Mouse (Mus musculus) left cerebral cortex, postnatal 10 days (tissue): ENCODE results near the gene Dcaf6. TPM values are rescaled to one million over a fixed set of nuclear protein-coding genes. Genes with fewer than 3 reads are reported as not detected.

Experiments
- DNase-seq, 2 experiments: peaks; one replicate each; pipeline ENCODE4 v3.0.0; 2021 to 2022; ENCODE audit warnings: low spot score in 2 of 2, mixed read lengths in 1 of 2; ENCODE audit errors: extremely low spot score in 1 of 2
- intact Hi-C: fragments of 180-260 bp; cut with DNase I; formaldehyde crosslinking; loops from one replicate; pipeline ENCODE4 v1.15.1; 2025
- total RNA-seq, 2 experiments: library from RNA; stranded (reverse); gene quantifications; 2 replicates each; pipeline ENCODE4 v1.2.3; 2021

The Dcaf6 gene
- total RNA-seq, 2 experiments from 2014 or later = 89.1 to 90.6 TPM

DNA sequence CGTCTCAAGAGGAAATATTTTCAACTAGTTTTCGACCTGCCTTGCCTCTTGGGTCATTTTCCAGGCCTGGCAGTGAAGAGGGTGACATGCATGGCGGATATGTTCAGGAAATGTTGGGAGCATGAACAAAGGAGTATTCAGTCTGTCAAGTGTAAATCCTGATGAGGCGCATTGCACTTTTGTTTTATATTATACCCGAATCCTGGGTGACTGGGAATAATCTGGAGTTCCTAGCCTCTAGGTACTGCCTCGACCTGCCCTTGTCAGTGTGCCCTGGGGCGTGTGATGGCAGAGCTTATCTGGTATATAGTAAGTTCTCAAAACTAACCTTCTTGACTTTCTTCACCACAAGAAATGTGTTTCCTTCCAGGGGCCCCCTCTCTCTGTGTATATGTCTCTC lies 176.2 kb downstream of the Dcaf6 start:
- intact Hi-C loops = no loop called here
- DNase-seq = no peak

DNA sequence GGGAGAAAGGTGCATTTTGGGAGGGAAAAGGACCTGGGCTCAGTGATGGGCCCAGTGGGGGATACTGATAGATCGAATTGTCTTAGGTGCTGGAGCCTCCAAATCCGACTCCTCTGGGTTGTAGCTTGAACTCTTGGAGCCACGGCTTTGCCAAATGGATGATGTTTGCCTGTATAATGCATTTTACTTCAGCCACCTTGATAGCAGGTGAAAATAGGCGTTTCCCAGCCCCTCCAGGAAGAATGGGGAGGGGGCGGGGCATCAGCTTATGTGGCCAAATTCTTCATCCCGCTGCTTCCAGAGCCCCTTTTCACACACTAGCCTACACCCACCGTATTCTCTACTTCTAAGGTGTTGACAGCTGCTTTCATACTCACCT lies 177.3 kb downstream of the Dcaf6 start:
- intact Hi-C loops = loop anchor here (2.0 kb wide), 1 partner anchor 46 kb away; the partner anchor contains the start of gene Tiprl
- no peak for DNase-seq

DNA sequence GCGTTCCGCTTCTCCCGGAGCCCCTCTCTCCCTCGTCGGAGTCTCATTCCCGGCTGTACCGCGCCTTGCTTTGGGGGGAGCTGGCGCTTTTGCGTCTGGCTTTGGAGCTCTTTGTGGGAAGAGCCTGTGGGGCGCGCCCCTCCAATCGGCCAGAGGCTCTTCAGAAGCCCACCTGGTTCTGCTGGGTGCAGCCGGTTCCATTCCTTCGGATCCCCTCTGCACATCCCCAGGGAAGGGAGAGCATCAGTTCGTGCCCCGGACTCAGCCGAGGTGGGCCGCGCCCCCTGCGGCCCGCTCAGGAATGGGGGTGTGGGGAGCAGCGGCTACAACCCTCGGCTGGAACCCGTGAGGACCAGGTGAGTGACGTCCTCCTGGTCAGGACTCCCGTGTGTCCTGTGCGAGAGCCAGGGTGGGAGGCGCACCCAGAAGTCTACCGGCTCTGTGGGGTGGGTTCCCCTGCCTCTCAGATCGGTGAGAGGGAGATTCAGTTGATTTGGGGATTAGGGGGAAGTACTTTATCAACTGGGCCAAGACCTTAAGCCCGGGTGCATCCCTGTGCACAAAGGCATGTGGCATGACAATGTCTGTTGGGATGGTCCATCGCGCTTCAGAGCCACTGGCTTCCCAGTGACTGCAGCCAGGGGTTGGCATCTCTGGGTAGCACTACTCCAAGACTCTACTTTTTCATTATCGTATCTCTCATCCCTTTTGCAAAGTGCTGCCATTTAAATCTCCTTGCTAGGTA lies 177.9 kb downstream of the Dcaf6 start:
- peak in 1 of 2 experiments; percentile 31 for DNase-seq
- intact Hi-C loops = loop anchor here (2.0 kb wide), 1 partner anchor 46 kb away; the partner anchor contains the start of gene Tiprl

DNA sequence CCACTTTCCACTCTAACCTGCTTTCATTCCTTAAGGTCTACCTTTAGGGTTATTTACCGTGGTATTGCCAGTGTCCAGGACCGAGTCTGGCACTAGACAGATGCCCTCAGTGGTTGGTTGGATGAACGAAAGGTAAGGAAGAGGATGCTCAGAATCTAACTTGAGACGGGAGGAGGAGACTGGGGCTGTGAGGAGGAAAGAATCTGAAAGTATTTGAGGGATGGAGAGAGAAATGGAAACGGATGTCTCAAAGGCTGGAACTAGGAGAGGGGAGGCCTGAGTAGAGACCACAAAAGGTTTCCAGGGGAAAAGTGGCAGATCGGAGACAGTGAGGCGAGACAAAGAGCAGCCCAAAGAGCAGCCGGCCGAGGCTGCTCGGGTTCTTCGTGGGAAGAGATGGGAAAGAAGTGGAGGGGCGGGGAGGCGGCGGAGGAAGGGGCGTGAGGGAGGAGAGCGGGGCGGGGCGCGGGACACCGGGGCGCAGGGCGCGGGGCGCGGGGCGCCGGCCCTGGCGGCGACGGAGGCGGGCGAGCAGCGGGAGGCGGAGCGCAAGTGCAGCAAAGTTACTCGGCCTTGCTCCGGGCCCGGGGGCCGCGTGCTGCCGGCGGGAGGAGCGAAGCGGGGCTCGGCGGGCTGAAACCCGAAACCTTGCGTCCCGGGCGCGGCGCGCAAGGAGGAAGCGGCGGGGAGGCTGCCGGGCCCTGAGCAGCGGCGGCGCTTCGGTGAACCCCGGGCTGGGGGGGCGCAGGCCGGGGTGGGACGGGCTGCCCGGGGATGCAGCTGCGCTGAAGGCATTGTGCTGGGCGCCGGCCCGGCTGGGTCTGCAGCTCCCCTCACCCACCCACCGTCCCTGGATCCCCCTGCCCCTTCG lies 178.7 kb downstream of the Dcaf6 start:
- peak in 1 of 2 experiments; percentile 70 for DNase-seq
- intact Hi-C loops = loop anchor here (2.0 kb wide), 1 partner anchor 45 kb away; the partner anchor contains the start of gene Tiprl

DNA sequence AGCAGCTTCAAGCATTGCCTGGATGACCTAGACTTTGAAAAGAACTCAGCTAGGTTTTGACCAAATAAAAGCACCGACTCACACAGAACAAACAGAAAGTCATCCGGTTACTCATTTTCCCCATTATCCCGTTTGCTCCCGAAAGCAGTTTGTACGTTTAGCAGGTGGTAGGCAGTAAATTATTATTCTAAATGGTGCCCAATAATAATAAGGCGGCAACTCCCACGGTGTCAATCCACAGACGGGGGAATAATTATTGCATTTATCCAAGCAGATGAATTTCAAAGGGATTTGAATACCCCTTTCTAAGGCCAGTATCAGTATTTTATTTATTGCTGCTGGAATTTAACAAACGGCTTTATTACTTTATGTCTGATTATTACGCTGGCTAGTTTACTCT lies 179.5 kb downstream of the Dcaf6 start:
- intact Hi-C loops = no loop called here

More for the DNA sequence above, 179.5 kb downstream of the Dcaf6 start:
- no peak for DNase-seq

Other genes with a start within 250 kb of the Dcaf6 start
- 10 to 100 TPM; 72.8 to 75.8 TPM for gene Tiprl, start 223.5 kb downstream of the Dcaf6 start, total RNA-seq
- 10 to 100 TPM; 12.7 to 14.3 TPM for gene Gpr161, start 164.7 kb downstream of the Dcaf6 start, total RNA-seq
- 100 to 1,000 TPM; 142 to 147 TPM for gene Mpc2, start 162 bp upstream of the Dcaf6 start, total RNA-seq
- gene Adcy10, start 24.7 kb upstream of the Dcaf6 start, total RNA-seq = under 1 TPM; 0.43 to 0.53 TPM
- gene Mpzl1, start 174.1 kb upstream of the Dcaf6 start, total RNA-seq = 10 to 100 TPM; 66.8 to 67.1 TPM
- gene Rcsd1, start 249.3 kb upstream of the Dcaf6 start, total RNA-seq = 1 to 10 TPM; 5.8 to 7.0 TPM